Mouse (Mus musculus) small intestine, adult 2 months (tissue): Measurements from ENCODE around the gene Tead1.

ENCODE experiments used
- CTCF ChIP-seq: fragments of 200-500 bp; IDR thresholded peaks from 2 replicates; pipeline ENCODE4 v1.5.1; 2012; ENCODE audit warnings: low read depth, mild to moderate bottlenecking, control low read depth, inconsistent platforms, low read length, moderate library complexity, mixed read lengths; ENCODE audit not compliant: insufficient replicate concordance, insufficient read length; ENCODE audit errors: extremely low read depth
- POLR2A ChIP-seq: fragments of 200-500 bp; IDR thresholded peaks from 2 replicates; pipeline ENCODE4 v1.6.1; 2012; ENCODE audit warnings: low read depth, mild to moderate bottlenecking, control low read depth, inconsistent platforms, low read length, moderate library complexity

DNA sequence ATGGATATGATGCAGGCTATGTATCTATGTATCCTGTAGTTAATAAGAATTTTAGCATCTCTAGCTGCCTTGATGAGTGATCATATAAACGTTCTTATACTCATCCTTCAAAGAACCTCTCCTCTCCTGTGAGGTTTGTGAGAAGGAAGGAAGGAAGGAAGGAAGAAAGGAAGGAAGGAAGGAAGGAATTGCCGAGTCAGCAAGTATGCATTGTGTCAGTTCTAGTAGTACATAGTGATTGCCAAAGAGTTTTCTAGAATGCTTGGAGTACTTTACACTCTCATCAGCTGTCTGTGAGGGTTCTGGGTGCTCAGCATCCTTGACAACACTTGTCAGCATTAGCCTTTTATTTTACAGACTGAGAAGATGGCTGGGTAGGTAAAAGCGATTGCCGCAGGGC is 69.2 kb downstream of the Tead1 start:
- TF ChIP-seq POLR2A (no peak), CTCF (no peak)
